Mouse (Mus musculus) kidney, embryonic 15.5 days (tissue): Measurements from ENCODE around the gene Sde2. TPM values are rescaled to one million over a fixed set of nuclear protein-coding genes. Genes with fewer than 3 reads are reported as not detected.

Experiments used
- ATAC-seq: fragments of 200-750 bp; cut with Nextera tagmentation; replicated peaks from 2 replicates; pipeline ENCODE4 v1.8.0; 2017; ENCODE audit warnings: moderate TSS enrichment; ENCODE audit not compliant: low FRiP score
- H3K27ac ChIP-seq: fragments of 300-500 bp; sonication (generic); 2 replicates; pipeline ENCODE4 v1.5.1; 2015; ENCODE audit warnings: mild to moderate bottlenecking, inconsistent platforms
- H3K27me3 ChIP-seq: fragments of 300-500 bp; sonication (generic); 2 replicates; pipeline ENCODE4 v1.6.1; 2015; ENCODE audit warnings: inconsistent platforms
- H3K36me3 ChIP-seq: fragments of 300-500 bp; sonication (generic); 2 replicates; pipeline ENCODE4 v1.6.1; 2015; ENCODE audit warnings: inconsistent platforms
- H3K4me1 ChIP-seq: fragments of 300-500 bp; sonication (generic); 2 replicates; pipeline ENCODE4 v1.6.1; 2015; ENCODE audit warnings: inconsistent platforms
- H3K4me2 ChIP-seq: fragments of 300-500 bp; sonication (generic); 2 replicates; pipeline ENCODE4 v1.6.1; 2015; ENCODE audit warnings: moderate library complexity, mild to moderate bottlenecking, inconsistent platforms
- H3K4me3 ChIP-seq: fragments of 300-500 bp; sonication (generic); replicated peaks from 2 replicates; pipeline ENCODE4 v1.5.1; 2015; ENCODE audit warnings: mild to moderate bottlenecking, inconsistent platforms
- H3K9ac ChIP-seq: fragments of 300-500 bp; sonication (generic); 2 replicates; pipeline ENCODE4 v1.6.1; 2015; ENCODE audit warnings: mild to moderate bottlenecking, inconsistent platforms
- H3K9me3 ChIP-seq: fragments of 300-500 bp; sonication (generic); replicated peaks from 2 replicates; pipeline ENCODE4 v1.6.1; 2016; ENCODE audit warnings: inconsistent platforms
- WGBS: fragments of 180-500 bp; shearing (Covaris S2); methylation state at CpG from one replicate; pipeline ENCODE4 v1.1.7; 2015; ENCODE audit warnings: mixed read lengths; 5-methylcytosine and 5-hydroxymethylcytosine counted together
- polyA plus RNA-seq: library from polyadenylated mRNA; unstranded; fragments of >200 nt; fragmentation: Nextera tagmentation; extraction: Ambion mirVana; gene quantifications from 2 replicates; pipeline ENCODE4 v1.2.1, GENCODE M21; 2015

Sde2 gene
- polyA plus RNA-seq, 1 experiment from 2014 or later: 38.7 TPM

- Histone ChIP-seq H3K9me3 (no peaks in the 10 kb centered on the region), H3K27ac (no peak overlapping the region), H3K27me3 (peaks cover 3% of the 10 kb centered on the region; the same call in 1 of the 2 replicates), H3K36me3 (peaks cover 4% of the 10 kb centered on the region), H3K4me2 (no peak overlapping the region), H3K4me3 (no peak overlapping the region), H3K4me1 (peaks cover 22% of the 10 kb centered on the region), H3K9ac (no peak overlapping the region)
- 1% methylated on average over 4 of the region's 4 CpGs for WGBS
- ATAC-seq: no peak
Observed at GRCm38 (mm10) chr1:180901107-180901506, 50.2 kb downstream of the Sde2 start.

DNA sequence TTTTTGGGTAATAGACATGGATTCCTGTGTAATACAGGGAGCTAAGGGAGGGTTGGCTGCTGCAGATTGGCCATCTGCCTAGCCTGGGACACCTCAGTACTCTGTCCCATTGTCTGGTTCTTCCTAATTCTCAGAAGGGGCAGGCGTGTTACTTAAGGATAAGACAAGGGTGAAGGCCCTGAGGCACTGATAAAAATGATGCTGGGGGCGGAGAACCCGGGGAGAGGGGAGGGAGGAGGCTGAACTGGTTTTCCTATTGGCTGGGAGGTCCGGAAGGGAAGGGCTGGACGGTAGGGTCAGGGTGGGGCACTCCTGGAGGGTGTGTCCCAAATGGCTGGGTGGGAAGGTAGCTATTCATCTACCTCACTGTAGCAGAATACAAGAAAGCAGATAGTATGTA, 52.0 kb downstream of the Sde2 start:
- Histone ChIP-seq H3K4me1 (peaks cover 25% of the 10 kb centered on the region), H3K4me2 (no peak overlapping the region), H3K36me3 (peaks cover 23% of the 10 kb centered on the region), H3K4me3 (no peak overlapping the region), H3K27me3 (peaks cover 3% of the 10 kb centered on the region; the same call in 1 of the 2 replicates), H3K27ac (no peak overlapping the region), H3K9ac (no peak overlapping the region), H3K9me3 (no peaks in the 10 kb centered on the region)
- peak; percentile 43 for ATAC-seq
- 38% methylated on average over 5 of the region's 5 CpGs for WGBS

DNA sequence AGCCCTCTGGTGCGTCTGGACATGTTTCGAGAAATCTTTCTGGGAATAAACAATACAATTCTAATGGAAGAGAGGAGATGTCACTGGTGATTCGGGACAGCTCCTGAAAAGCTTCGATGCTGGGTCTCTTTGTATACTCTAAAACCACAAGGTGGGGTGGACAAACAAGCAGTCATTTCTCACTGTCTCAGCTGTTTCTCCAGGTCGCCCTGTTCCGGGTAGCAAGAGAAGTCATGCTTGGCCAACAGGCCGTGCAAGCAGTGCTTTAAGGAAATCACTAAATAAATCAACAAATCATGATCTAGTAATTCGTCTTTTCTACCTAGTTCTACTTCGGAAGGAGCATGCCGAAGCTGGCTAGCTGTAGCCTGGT, 52.7 kb downstream of the Sde2 start:
- H3K9ac ChIP-seq: peak overlapping the region; percentile 93; the same call in 1 of the 2 replicates
- H3K4me3 ChIP-seq: peak overlapping the region; percentile 85
- peaks cover 3% of the 10 kb centered on the region; the same call in 1 of the 2 replicates for H3K27me3 ChIP-seq
- ATAC-seq: peak; percentile 17; the same call in 1 of the 2 replicates
- H3K27ac ChIP-seq: peak overlapping the region; percentile 90
- 27% methylated on average over 10 of the region's 10 CpGs for WGBS
- H3K9me3 ChIP-seq: no peaks in the 10 kb centered on the region
- H3K36me3 ChIP-seq: peaks cover 30% of the 10 kb centered on the region
- peak overlapping the region; percentile 82 for H3K4me2 ChIP-seq
- peaks cover 25% of the 10 kb centered on the region for H3K4me1 ChIP-seq

DNA sequence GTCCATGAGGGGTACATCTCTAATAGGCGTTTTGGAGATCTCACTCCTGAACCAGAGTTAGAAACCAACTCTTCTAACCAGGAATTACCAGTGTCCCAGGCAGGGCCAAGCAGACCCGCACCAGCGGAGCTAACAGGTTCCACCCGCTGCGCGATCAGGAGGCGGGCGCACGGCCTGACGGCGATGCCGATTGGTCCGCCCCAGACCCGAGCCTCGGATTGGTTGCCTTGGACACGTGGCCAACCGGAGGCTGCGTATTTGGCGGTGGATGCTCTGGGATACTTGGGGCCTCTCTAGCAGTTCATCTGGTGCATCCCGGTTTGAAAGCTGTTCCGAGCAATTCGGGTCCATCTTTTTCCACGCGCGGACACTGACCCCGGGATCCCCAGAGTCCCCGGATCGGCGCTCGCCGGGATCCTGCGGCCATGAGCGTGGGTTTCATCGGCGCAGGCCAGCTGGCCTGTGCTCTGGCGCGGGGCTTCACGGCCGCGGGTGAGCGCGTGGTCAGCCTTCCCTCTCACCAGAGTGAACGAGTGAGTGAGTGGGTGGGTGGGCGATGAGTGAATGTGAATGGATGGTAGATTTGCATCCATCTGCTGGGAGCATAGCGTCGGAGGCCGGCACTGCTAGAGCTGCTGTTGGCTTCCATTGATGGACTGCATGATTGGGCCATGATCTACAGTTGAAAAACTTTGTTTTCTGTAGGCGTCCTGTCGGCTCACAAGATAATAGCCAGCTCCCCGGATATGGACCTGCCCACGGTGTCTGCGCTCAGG, 53.3 kb downstream of the Sde2 start, which contains the start of gene Pycr2:
Gene Pycr2, plus strand, starts transcription at position 255 of the 776 bp plus-strand sequence.
- H3K4me2 ChIP-seq: peak within 1 kb of the TSS; percentile 82
- H3K27ac ChIP-seq: peak within 1 kb of the TSS; percentile 90
- H3K4me3 ChIP-seq: peak within 1 kb of the TSS; percentile 85
- peaks cover 25% of the 10 kb centered on the region for H3K4me1 ChIP-seq
- peaks cover 3% of the 10 kb centered on the region; the same call in 1 of the 2 replicates for H3K27me3 ChIP-seq
- peaks cover 33% of the 10 kb centered on the region for H3K36me3 ChIP-seq
- peak; percentile 98 for ATAC-seq
- WGBS: under 1% methylated on average over 52 of the region's 52 CpGs
- H3K9me3 ChIP-seq: no peaks in the 10 kb centered on the region
- peak within 1 kb of the TSS; percentile 93 for H3K9ac ChIP-seq

GRCm38 (mm10) chr1:180904815-180905080, 53.8 kb downstream of the Sde2 start:
- Histone ChIP-seq H3K4me1 (peaks cover 25% of the 10 kb centered on the region), H3K9me3 (no peaks in the 10 kb centered on the region), H3K4me3 (peak overlapping the region; percentile 85), H3K27me3 (no peaks in the 10 kb centered on the region), H3K36me3 (peaks cover 33% of the 10 kb centered on the region), H3K27ac (peak overlapping the region; percentile 90), H3K9ac (peak overlapping the region; percentile 93), H3K4me2 (peak overlapping the region; percentile 82)
- WGBS: under 1% methylated on average over 5 of the region's 5 CpGs
- ATAC-seq: no peak

GRCm38 (mm10) chr1:180905307-180905706, 54.4 kb downstream of the Sde2 start:
- H3K9ac ChIP-seq: peak overlapping the region; percentile 93
- peaks cover 25% of the 10 kb centered on the region for H3K4me1 ChIP-seq
- peak overlapping the region; percentile 85 for H3K4me3 ChIP-seq
- peak overlapping the region; percentile 82 for H3K4me2 ChIP-seq
- no peak overlapping the region for H3K27ac ChIP-seq
- H3K9me3 ChIP-seq: no peaks in the 10 kb centered on the region
- H3K27me3 ChIP-seq: no peaks in the 10 kb centered on the region
- WGBS: 64% methylated on average over 6 of the region's 6 CpGs
- peaks cover 33% of the 10 kb centered on the region for H3K36me3 ChIP-seq
- ATAC-seq: no peak

- H3K9ac ChIP-seq: no peak overlapping the region
- ATAC-seq: no peak
- WGBS: 94% methylated on average over 17 of the region's 17 CpGs
- no peak overlapping the region for H3K27ac ChIP-seq
- H3K4me2 ChIP-seq: peak overlapping the region; percentile 82; the same call in 1 of the 2 replicates
- peak overlapping the region; percentile 85 for H3K4me3 ChIP-seq
- no peaks in the 10 kb centered on the region for H3K9me3 ChIP-seq
- H3K27me3 ChIP-seq: no peaks in the 10 kb centered on the region
- peaks cover 33% of the 10 kb centered on the region for H3K36me3 ChIP-seq
- peaks cover 25% of the 10 kb centered on the region for H3K4me1 ChIP-seq
Observed at GRCm38 (mm10) chr1:180905876-180906275, 54.9 kb downstream of the Sde2 start.

DNA sequence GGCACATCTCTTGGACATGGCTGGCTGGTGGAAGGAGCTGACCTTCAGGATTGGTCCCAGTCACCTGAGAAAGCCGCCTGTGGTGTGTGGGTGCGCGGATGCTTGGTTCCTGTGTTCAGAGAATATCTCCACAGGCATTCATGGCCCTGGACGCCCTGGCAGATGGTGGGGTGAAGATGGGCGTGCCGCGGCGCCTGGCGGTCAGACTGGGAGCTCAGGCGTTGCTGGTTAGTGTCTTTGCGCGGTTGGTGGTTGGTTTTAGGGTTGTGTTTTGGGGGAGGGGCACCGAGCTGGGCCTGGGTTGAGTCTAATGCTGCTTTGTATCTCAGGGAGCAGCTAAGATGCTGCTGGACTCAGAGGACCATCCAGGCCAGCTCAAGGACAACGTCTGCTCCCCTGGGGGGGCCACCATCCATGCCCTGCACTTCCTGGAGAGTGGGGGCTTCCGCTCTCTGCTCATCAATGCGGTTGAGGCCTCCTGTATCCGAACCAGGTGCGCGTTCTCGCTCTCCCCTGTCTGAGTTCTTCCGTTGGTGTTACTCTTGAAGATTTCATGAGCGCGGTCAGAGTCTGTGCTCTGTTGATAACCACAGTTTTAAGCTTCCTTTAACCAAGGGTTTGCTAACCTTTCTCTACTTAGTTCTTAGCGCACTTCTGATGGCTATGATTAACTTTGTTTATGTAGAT, 55.7 kb downstream of the Sde2 start:
- no peak overlapping the region for H3K27ac ChIP-seq
- no peak for ATAC-seq
- WGBS: 93% methylated on average over 24 of the region's 24 CpGs
- peaks cover 27% of the 10 kb centered on the region for H3K4me1 ChIP-seq
- H3K4me2 ChIP-seq: no peak overlapping the region
- peaks cover 33% of the 10 kb centered on the region for H3K36me3 ChIP-seq
- no peaks in the 10 kb centered on the region for H3K27me3 ChIP-seq
- H3K9ac ChIP-seq: no peak overlapping the region
- H3K4me3 ChIP-seq: no peak overlapping the region
- H3K9me3 ChIP-seq: no peaks in the 10 kb centered on the region

DNA sequence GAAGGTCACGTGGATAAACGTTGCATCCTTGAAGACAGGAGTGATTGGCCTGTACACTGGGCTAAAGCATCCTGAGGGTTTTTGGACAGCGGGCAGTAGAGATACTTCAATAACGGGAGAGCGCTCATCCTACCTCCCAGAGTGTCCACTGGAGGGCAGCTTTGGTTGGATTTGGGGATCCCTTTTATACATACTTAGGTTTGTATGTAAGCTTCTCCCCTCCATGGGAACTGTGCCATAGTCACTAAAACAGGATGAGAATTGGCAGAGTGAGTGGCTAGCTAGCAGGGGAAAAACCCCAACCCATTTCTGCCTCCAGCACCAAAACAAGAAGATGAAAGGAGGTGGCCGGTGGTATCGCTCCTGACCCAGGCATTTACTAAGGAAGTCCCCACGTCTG, 60.2 kb downstream of the Sde2 start:
- Histone ChIP-seq H3K27ac (no peak overlapping the region), H3K27me3 (no peaks in the 10 kb centered on the region), H3K36me3 (peaks cover 28% of the 10 kb centered on the region), H3K4me1 (peaks cover 6% of the 10 kb centered on the region), H3K9ac (no peak overlapping the region), H3K9me3 (no peaks in the 10 kb centered on the region), H3K4me2 (peak overlapping the region; percentile 43), H3K4me3 (no peak overlapping the region)
- no peak for ATAC-seq
- WGBS: 47% methylated on average over 8 of the region's 8 CpGs

GRCm38 (mm10) chr1:180911653-180912287, 60.8 kb downstream of the Sde2 start:
- Histone ChIP-seq H3K9ac (no peak overlapping the region), H3K27ac (no peak overlapping the region), H3K27me3 (no peaks in the 10 kb centered on the region), H3K4me2 (peak overlapping the region; percentile 43), H3K9me3 (no peaks in the 10 kb centered on the region), H3K36me3 (peaks cover 21% of the 10 kb centered on the region), H3K4me3 (no peak overlapping the region), H3K4me1 (peaks cover 4% of the 10 kb centered on the region)
- 48% methylated on average over 20 of the region's 20 CpGs for WGBS
- ATAC-seq: 0 out of 2 replicates have a peak, but pooled peaks have one; percentile 54

DNA sequence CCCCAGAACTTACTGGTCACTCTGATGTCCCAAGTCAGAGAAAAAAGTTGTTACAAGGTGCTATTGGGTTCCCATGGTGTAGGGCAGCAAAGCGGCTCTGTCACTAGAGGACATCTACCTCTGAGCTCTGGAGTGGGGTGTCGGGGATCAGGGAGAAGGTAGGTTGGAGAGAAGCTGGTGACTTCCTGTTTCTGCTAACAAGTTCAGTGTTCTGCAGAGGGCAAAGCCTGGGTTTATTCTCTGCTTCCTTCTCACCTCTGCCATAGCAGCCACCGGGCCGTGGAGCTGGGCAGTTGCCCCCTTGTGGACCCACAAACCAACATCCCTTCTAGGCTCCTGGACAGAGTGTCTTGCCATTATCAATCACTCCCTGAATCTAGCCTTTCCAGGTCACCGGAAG, 61.9 kb downstream of the Sde2 start:
- 75% methylated on average over 5 of the region's 5 CpGs for WGBS
- ATAC-seq: no peak

DNA sequence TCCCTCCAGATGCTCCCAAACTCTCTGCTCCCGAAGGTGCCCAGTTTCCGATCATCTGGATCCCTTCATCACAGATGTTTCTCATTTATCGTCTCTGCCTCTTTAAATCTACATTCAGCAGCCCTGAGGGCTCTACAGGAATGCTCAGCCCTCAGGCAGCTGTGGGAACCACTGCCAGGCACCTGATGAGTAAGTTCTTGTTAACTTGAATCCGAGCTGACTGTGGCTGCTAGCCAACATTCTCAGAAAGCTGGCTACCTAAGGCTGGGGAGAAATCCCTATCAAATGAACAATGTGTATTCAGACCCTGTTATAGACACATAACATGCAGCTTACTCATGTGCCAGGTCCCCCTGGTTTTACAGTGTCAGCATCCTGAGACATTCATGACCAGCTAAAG, 62.9 kb downstream of the Sde2 start:
- Histone ChIP-seq H3K4me2 (no peak overlapping the region), H3K4me1 (peaks cover 4% of the 10 kb centered on the region), H3K4me3 (no peak overlapping the region), H3K27me3 (no peaks in the 10 kb centered on the region), H3K9me3 (no peaks in the 10 kb centered on the region), H3K36me3 (peaks cover 1% of the 10 kb centered on the region; the same call in 1 of the 2 replicates), H3K9ac (no peak overlapping the region), H3K27ac (no peak overlapping the region)
- WGBS: 58% methylated on average over 4 of the region's 4 CpGs
- ATAC-seq: no peak

More for the DNA sequence above, 61.9 kb downstream of the Sde2 start:
- H3K4me3 ChIP-seq: no peak overlapping the region
- peaks cover 11% of the 10 kb centered on the region for H3K36me3 ChIP-seq
- H3K27ac ChIP-seq: no peak overlapping the region
- peaks cover 4% of the 10 kb centered on the region for H3K4me1 ChIP-seq
- H3K27me3 ChIP-seq: no peaks in the 10 kb centered on the region
- H3K9ac ChIP-seq: no peak overlapping the region
- H3K9me3 ChIP-seq: no peaks in the 10 kb centered on the region
- H3K4me2 ChIP-seq: no peak overlapping the region
